Mouse (Mus musculus): Measurements from ENCODE around the gene Agpat1. TPM values are rescaled to one million over a fixed set of nuclear protein-coding genes. Genes with fewer than 3 reads are reported as not detected.

Agpat1 gene
- polyA plus RNA-seq, 1 experiment = 165 TPM

GRCm38 (mm10) chr17:34649106-34649864 is 45.2 kb downstream of the Agpat1 start:
- Histone ChIP-seq H3K4me3 (replicated peaks) (peak overlapping the region; percentile 54), H3K36me3 (replicated peaks; ENCODE audit: low read length) (peaks cover 76% of the 10 kb centered on the region), H3K9me3 (no peaks in the 10 kb centered on the region), H3K27me3 (replicated peaks) (no peaks in the 10 kb centered on the region), H3K4me1 (peaks cover 54% of the 10 kb centered on the region)
- TF ChIP-seq FLI1 (IDR thresholded peaks at IDR 0.05; ENCODE audit: low read length) = no peak
- TF ChIP-seq GATA1 (IDR thresholded peaks at IDR 0.05; ENCODE audit: borderline replicate concordance, low read length) = no peak

DNA sequence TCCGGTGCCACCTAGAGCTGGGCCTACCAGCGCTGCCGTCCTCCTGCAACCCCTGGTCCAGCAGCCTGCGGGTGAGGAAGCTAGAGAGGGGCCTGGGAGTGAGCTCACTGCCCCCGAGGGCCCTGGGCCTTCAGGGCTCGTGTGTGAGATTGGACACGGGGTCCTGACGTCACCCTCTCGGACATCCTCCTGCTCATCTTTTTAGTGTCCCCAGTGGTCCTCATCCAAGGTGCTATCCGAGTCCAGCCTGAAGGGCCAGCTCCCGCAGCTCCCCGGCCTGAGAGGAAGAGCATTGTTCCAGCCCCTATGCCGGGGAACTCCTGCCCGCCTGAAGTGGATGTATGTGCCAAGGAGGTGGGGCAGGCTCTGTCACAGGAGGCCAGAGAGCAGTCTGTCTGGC is 46.7 kb downstream of the Agpat1 start:
- Histone ChIP-seq H3K4me1 (peaks cover 54% of the 10 kb centered on the region), H3K9me3 (no peaks in the 10 kb centered on the region), H3K27me3 (replicated peaks) (no peaks in the 10 kb centered on the region), H3K36me3 (replicated peaks; ENCODE audit: low read length) (peaks cover 84% of the 10 kb centered on the region), H3K4me3 (replicated peaks) (peak overlapping the region; percentile 3)
- no peak for TF ChIP-seq GATA1 (IDR thresholded peaks at IDR 0.05; ENCODE audit: borderline replicate concordance, low read length)
- no peak for TF ChIP-seq FLI1 (IDR thresholded peaks at IDR 0.05; ENCODE audit: low read length)

- Histone ChIP-seq H3K4me1 (peaks cover 54% of the 10 kb centered on the region), H3K36me3 (replicated peaks; ENCODE audit: low read length) (peaks cover 82% of the 10 kb centered on the region), H3K4me3 (replicated peaks) (no peak overlapping the region), H3K27me3 (replicated peaks) (peaks cover 3% of the 10 kb centered on the region), H3K9me3 (no peaks in the 10 kb centered on the region)
- TF ChIP-seq FLI1 (IDR thresholded peaks at IDR 0.05; ENCODE audit: low read length) = no peak
- TF ChIP-seq GATA1 (IDR thresholded peaks at IDR 0.05; ENCODE audit: borderline replicate concordance, low read length) = no peak
Observed at GRCm38 (mm10) chr17:34651507-34652221, 47.6 kb downstream of the Agpat1 start.

DNA sequence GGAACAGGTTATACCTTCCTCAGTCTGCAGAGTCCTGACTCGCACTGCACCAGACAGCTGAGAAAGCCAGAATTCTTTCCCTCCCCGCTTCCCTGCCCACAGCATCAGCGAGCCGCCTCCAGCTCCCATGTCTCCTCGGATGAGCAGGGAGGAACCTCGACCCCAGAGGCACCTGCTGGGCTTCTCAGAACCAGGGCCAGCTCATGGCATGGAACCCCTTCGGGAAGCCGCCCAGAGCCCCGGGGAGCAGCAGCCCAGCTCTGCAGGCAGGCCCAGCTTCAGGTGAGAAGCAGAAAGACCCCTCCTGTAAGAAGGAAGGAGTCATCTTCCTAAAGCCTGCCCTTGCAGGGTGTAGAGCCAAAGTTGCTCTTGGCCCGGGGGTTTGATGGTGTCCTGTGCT is 48.5 kb downstream of the Agpat1 start:
- H3K9me3 ChIP-seq = no peaks in the 10 kb centered on the region
- no peak overlapping the region for H3K4me3 ChIP-seq (replicated peaks)
- H3K36me3 ChIP-seq (replicated peaks; ENCODE audit: low read length) = peaks cover 82% of the 10 kb centered on the region
- TF ChIP-seq GATA1 (IDR thresholded peaks at IDR 0.05; ENCODE audit: borderline replicate concordance, low read length) (no peak), FLI1 (IDR thresholded peaks at IDR 0.05; ENCODE audit: low read length) (no peak)
- H3K27me3 ChIP-seq (replicated peaks) = peaks cover 6% of the 10 kb centered on the region
- peaks cover 58% of the 10 kb centered on the region for H3K4me1 ChIP-seq

DNA sequence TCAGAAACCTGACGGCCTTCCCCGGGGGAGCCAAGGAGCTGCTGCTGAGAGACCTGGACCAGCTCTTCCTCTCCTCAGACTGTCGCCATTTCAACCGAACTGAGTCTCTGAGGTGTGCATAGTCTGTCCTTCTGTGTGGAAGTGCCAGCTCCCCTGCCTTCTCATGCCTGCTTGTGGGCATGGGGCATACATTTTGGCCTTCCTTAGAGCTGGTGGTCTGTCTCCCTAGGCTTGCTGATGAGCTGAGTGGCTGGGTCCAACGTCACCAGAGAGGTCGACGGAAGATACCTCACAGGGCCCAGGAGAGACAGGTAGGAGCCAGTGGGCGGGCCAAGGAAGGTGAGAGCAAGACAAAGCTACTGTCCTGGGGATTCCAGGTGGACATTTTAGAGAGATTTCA is 48.9 kb downstream of the Agpat1 start:
- Histone ChIP-seq H3K4me3 (replicated peaks) (no peak overlapping the region), H3K27me3 (replicated peaks) (peaks cover 6% of the 10 kb centered on the region), H3K9me3 (no peaks in the 10 kb centered on the region), H3K36me3 (replicated peaks; ENCODE audit: low read length) (peaks cover 82% of the 10 kb centered on the region), H3K4me1 (peaks cover 56% of the 10 kb centered on the region)
- TF ChIP-seq GATA1 (IDR thresholded peaks at IDR 0.05; ENCODE audit: borderline replicate concordance, low read length) (no peak), FLI1 (IDR thresholded peaks at IDR 0.05; ENCODE audit: low read length) (no peak)

- H3K4me1 ChIP-seq = peaks cover 54% of the 10 kb centered on the region
- no peak overlapping the region for H3K4me3 ChIP-seq (replicated peaks)
- peaks cover 11% of the 10 kb centered on the region for H3K27me3 ChIP-seq (replicated peaks)
- H3K36me3 ChIP-seq (replicated peaks; ENCODE audit: low read length) = peaks cover 75% of the 10 kb centered on the region
- no peaks in the 10 kb centered on the region for H3K9me3 ChIP-seq
- TF ChIP-seq FLI1 (IDR thresholded peaks at IDR 0.05; ENCODE audit: low read length) = no peak
- TF ChIP-seq GATA1 (IDR thresholded peaks at IDR 0.05; ENCODE audit: borderline replicate concordance, low read length) = no peak
Observed at GRCm38 (mm10) chr17:34653746-34654285, 49.8 kb downstream of the Agpat1 start.

GRCm38 (mm10) chr17:34654392-34654791 is 50.3 kb downstream of the Agpat1 start:
- Histone ChIP-seq H3K9me3 (no peaks in the 10 kb centered on the region), H3K4me3 (replicated peaks) (no peak overlapping the region), H3K27me3 (replicated peaks) (peaks cover 17% of the 10 kb centered on the region), H3K4me1 (peaks cover 56% of the 10 kb centered on the region), H3K36me3 (replicated peaks; ENCODE audit: low read length) (peaks cover 69% of the 10 kb centered on the region)
- no peak for TF ChIP-seq GATA1 (IDR thresholded peaks at IDR 0.05; ENCODE audit: borderline replicate concordance, low read length)

DNA sequence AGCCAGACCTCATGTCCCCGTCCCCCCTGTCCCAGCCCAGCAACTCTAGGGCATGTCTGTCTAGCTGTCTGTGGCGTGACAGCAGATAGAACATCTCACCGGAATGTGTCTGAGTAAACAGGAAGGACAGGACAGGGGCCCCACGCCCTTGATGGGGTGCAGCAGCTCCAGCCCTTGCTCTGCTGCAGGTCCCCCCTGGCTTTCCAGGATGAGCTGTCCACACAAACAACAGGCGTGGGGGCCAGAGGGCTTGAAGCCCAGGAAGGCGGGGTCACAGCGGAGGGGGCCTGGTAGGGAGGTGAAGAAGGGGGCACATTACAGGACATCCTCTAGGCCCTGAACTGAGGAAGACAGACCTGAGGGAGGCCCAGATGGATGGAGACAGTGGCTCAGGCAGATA is 51.1 kb downstream of the Agpat1 start:
- Histone ChIP-seq H3K36me3 (replicated peaks; ENCODE audit: low read length) (peaks cover 62% of the 10 kb centered on the region), H3K4me1 (peaks cover 62% of the 10 kb centered on the region), H3K9me3 (no peaks in the 10 kb centered on the region), H3K27me3 (replicated peaks) (peaks cover 24% of the 10 kb centered on the region), H3K4me3 (replicated peaks) (no peak overlapping the region)
- TF ChIP-seq FLI1 (IDR thresholded peaks at IDR 0.05; ENCODE audit: low read length) (no peak), GATA1 (IDR thresholded peaks at IDR 0.05; ENCODE audit: borderline replicate concordance, low read length) (no peak)

DNA sequence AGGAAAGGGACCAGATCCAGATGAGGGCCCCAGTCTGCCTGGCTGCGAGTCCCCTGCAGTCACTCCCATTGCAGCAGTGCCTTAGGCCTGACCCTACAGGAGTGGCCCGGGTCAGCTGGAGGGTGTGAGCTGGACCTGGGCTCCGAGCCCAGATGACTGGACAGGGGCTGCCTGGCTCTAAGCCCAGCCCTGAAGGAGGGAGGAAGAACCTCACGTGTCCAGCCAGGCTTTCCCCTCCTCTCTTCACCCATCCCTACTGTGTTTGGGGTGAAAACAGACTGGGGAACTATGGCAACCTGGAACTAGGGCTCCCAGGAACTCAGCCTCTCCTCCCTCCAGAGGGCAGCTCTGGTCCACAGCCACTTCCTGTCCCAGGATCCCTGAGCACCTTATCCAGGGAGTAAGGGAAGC is 51.5 kb downstream of the Agpat1 start:
- Histone ChIP-seq H3K27me3 (replicated peaks) (peaks cover 28% of the 10 kb centered on the region), H3K9me3 (no peaks in the 10 kb centered on the region), H3K36me3 (replicated peaks; ENCODE audit: low read length) (peaks cover 57% of the 10 kb centered on the region), H3K4me1 (peaks cover 65% of the 10 kb centered on the region), H3K4me3 (replicated peaks) (no peak overlapping the region)
- TF ChIP-seq GATA1 (IDR thresholded peaks at IDR 0.05; ENCODE audit: borderline replicate concordance, low read length) = no peak
- no peak for TF ChIP-seq FLI1 (IDR thresholded peaks at IDR 0.05; ENCODE audit: low read length)

- no peak for TF ChIP-seq GATA1 (IDR thresholded peaks at IDR 0.05; ENCODE audit: borderline replicate concordance, low read length)
- TF ChIP-seq FLI1 (IDR thresholded peaks at IDR 0.05; ENCODE audit: low read length) = no peak
- H3K9me3 ChIP-seq = no peaks in the 10 kb centered on the region
- no peak overlapping the region for H3K4me3 ChIP-seq (replicated peaks)
- H3K27me3 ChIP-seq (replicated peaks) = peaks cover 39% of the 10 kb centered on the region
- H3K36me3 ChIP-seq (replicated peaks; ENCODE audit: low read length) = peaks cover 47% of the 10 kb centered on the region
- peaks cover 68% of the 10 kb centered on the region for H3K4me1 ChIP-seq
Observed at GRCm38 (mm10) chr17:34656666-34657065, 52.6 kb downstream of the Agpat1 start.

Data from megakaryocyte, embryonic 14.5 days (primary cell).